ENCODE assay signal across 1 mouse cellular context in genomic region chr2:147370091-147370490, GRCm38 (mm10).
TF ChIP-seq lines count a peak whose summit lies in the region.

No protein-coding gene starts in this region.

TF ChIP-seq in CH12.LX, 34 proteins besides CTCF, POLR2A, EP300 and RAD21 (continued from another document):
- no peak for TF ChIP-seq MAFK (IDR thresholded peaks at IDR 0.05; ENCODE audit: insufficient replicate concordance, low read length)
- TF ChIP-seq MYC (IDR thresholded peaks at IDR 0.05; ENCODE audit: low read depth, low read length), result no peak
- no peak for TF ChIP-seq ZKSCAN1 (IDR thresholded peaks at IDR 0.05; ENCODE audit: borderline replicate concordance, low read depth, low read length)
